Mouse (Mus musculus) layer of hippocampus, adult 8-10 months (tissue): ENCODE measurements around the gene Gabbr2. TPM values are rescaled to one million over a fixed set of nuclear protein-coding genes. Genes with fewer than 3 reads are reported as not detected.

Experiments used
- DNase-seq, 2 experiments: peaks; one replicate each; pipeline ENCODE4 v3.0.0; 2022; ENCODE audit warnings: low spot score in 2 of 2
- total RNA-seq, 4 experiments: library from RNA; stranded (reverse); gene quantifications; 2 replicates each; pipeline ENCODE4 v1.2.4; 2022

Gabbr2 gene
- total RNA-seq, 4 experiments from 2014 or later, result 175 to 209 (median 187) TPM

GRCm38 (mm10) chr4:46867779-46868178, 123.9 kb downstream of the Gabbr2 start:
- no peak for DNase-seq

- DNase-seq, result no peak
Measured at GRCm38 (mm10) chr4:46866070-46866469, 125.6 kb downstream of the Gabbr2 start.

GRCm38 (mm10) chr4:46863721-46864120, 128.0 kb downstream of the Gabbr2 start:
- DNase-seq, result no peak

GRCm38 (mm10) chr4:46862677-46863076, 129.0 kb downstream of the Gabbr2 start:
- DNase-seq, result no peak

GRCm38 (mm10) chr4:46860586-46860985, 131.1 kb downstream of the Gabbr2 start:
- no peak for DNase-seq

GRCm38 (mm10) chr4:46858899-46859298, 132.8 kb downstream of the Gabbr2 start:
- DNase-seq, result no peak

GRCm38 (mm10) chr4:46856145-46856544, 135.5 kb downstream of the Gabbr2 start:
- no peak for DNase-seq

GRCm38 (mm10) chr4:46854686-46855385, 136.8 kb downstream of the Gabbr2 start:
- peak; percentile 74 to 82 for DNase-seq

- no peak for DNase-seq
Measured at GRCm38 (mm10) chr4:46853852-46854460, 137.7 kb downstream of the Gabbr2 start.

- DNase-seq, result no peak
Measured at GRCm38 (mm10) chr4:46847745-46848144, 143.9 kb downstream of the Gabbr2 start.

- no peak for DNase-seq
Measured at GRCm38 (mm10) chr4:46846396-46846795, 145.3 kb downstream of the Gabbr2 start.

GRCm38 (mm10) chr4:46844982-46845643, 146.6 kb downstream of the Gabbr2 start:
- DNase-seq, result no peak

- DNase-seq, result no peak
Measured at GRCm38 (mm10) chr4:46844567-46844966, 147.1 kb downstream of the Gabbr2 start.

GRCm38 (mm10) chr4:46842596-46842995, 149.1 kb downstream of the Gabbr2 start:
- DNase-seq, result no peak

GRCm38 (mm10) chr4:46840146-46840545, 151.5 kb downstream of the Gabbr2 start:
- no peak for DNase-seq

GRCm38 (mm10) chr4:46837362-46837761, 154.3 kb downstream of the Gabbr2 start:
- DNase-seq, result peak; percentile 44 to 73

- no peak for DNase-seq
Measured at GRCm38 (mm10) chr4:46836065-46836464, 155.6 kb downstream of the Gabbr2 start.

GRCm38 (mm10) chr4:46835064-46835463, 156.6 kb downstream of the Gabbr2 start:
- no peak for DNase-seq

- no peak for DNase-seq
Measured at GRCm38 (mm10) chr4:46832834-46833544, 158.7 kb downstream of the Gabbr2 start.

GRCm38 (mm10) chr4:46829656-46830055, 162.0 kb downstream of the Gabbr2 start:
- no peak for DNase-seq

GRCm38 (mm10) chr4:46828141-46828571, 163.5 kb downstream of the Gabbr2 start:
- DNase-seq, result peak in 1 of 2 experiments; percentile 27

- peak; percentile 61 to 69 for DNase-seq
Measured at GRCm38 (mm10) chr4:46827471-46827870, 164.2 kb downstream of the Gabbr2 start.
